ENCODE assay signal across 8 mouse cellular contexts in genomic region chr2:59401841-59402461, GRCm38 (mm10).
DNase-seq lines count a peak whose midpoint lies in the region; ATAC-seq and TF ChIP-seq lines count a peak whose summit lies in the region.

No protein-coding gene starts in this region.

- no peaks in the 10 kb centered on the region for H3K9me3 ChIP-seq in liver, embryonic 16.5 days (replicated peaks; ENCODE audit: control insufficient read depth, low read length)
- H3K9me3 ChIP-seq in liver, embryonic 11.5 days (ENCODE audit: control insufficient read depth, low read length), result no peaks in the 10 kb centered on the region
- no peaks in the 10 kb centered on the region for H3K9me3 ChIP-seq in heart, embryonic 14.5 days (ENCODE audit: control insufficient read depth, low read length)

- DNase-seq in liver, embryonic 11.5 days (ENCODE audit: low spot score), result no peak
- peak; percentile 48 to 83 for DNase-seq in kidney, postnatal 25 days
- DNase-seq in right cerebral cortex, adult 18-20 months, result no peak
- DNase-seq in spleen, postnatal 10 days (ENCODE audit: low spot score in 2 of 2), result no peak
- DNase-seq in testis, postnatal 10 days (ENCODE audit: low spot score), result no peak

- no peak overlapping the region for H3K4me2 ChIP-seq in liver, embryonic 16.5 days (ENCODE audit: low read depth, low read length)
- H3K4me2 ChIP-seq in liver, embryonic 11.5 days, result no peak overlapping the region
- no peak overlapping the region for H3K4me2 ChIP-seq in heart, embryonic 14.5 days (ENCODE audit: low read length)

- WGBS in liver, embryonic 16.5 days (ENCODE audit: insufficient replicate concordance), result 50% methylated on average over 8 of the region's 8 CpGs
- 55% methylated on average over 8 of the region's 8 CpGs for WGBS in liver, embryonic 11.5 days
- WGBS in heart, embryonic 14.5 days, result 51% methylated on average over 8 of the region's 8 CpGs
- 79% methylated on average over 8 of the region's 8 CpGs for WGBS in olfactory bulb, adult 2 months

- H3K9ac ChIP-seq in liver, embryonic 16.5 days (ENCODE audit: low read depth, low read length), result no peak overlapping the region
- H3K9ac ChIP-seq in liver, embryonic 11.5 days (ENCODE audit: low read depth, low read length), result no peak overlapping the region
- no peak overlapping the region for H3K9ac ChIP-seq in heart, embryonic 14.5 days (ENCODE audit: low read length)

- no peaks in the 10 kb centered on the region for H3K36me3 ChIP-seq in liver, embryonic 16.5 days (ENCODE audit: control insufficient read depth, insufficient read depth)
- H3K36me3 ChIP-seq in liver, embryonic 11.5 days (ENCODE audit: control insufficient read depth, insufficient read depth, low read length), result no peaks in the 10 kb centered on the region
- H3K36me3 ChIP-seq in heart, embryonic 14.5 days (ENCODE audit: control insufficient read depth, insufficient read depth, low read length), result no peaks in the 10 kb centered on the region

- TF ChIP-seq POLR2A in olfactory bulb, adult 2 months (IDR thresholded peaks at IDR 0.05; ENCODE audit: insufficient read depth, low read depth, low read length), result no peak

- no peaks in the 10 kb centered on the region for H3K27me3 ChIP-seq in liver, embryonic 16.5 days (ENCODE audit: control insufficient read depth, insufficient read depth, low read depth, low read length)
- no peaks in the 10 kb centered on the region for H3K27me3 ChIP-seq in liver, embryonic 11.5 days (replicated peaks; ENCODE audit: control insufficient read depth, insufficient read depth, low read length)
- H3K27me3 ChIP-seq in heart, embryonic 14.5 days (ENCODE audit: control insufficient read depth, insufficient read depth, low read length), result no peaks in the 10 kb centered on the region

- ATAC-seq in liver, embryonic 16.5 days (ENCODE audit: low read depth), result peak; percentile 48; the same call in 1 of the 2 replicates
- ATAC-seq in liver, embryonic 11.5 days (replicated peaks; ENCODE audit: low FRiP score), result no peak
- ATAC-seq in heart, embryonic 14.5 days (ENCODE audit: insufficient number of reproducible peaks, insufficient read depth, low FRiP score, low read depth), result peak; percentile 75

- H3K27ac ChIP-seq in liver, embryonic 16.5 days (ENCODE audit: low read length), result no peak overlapping the region
- no peak overlapping the region; the same call in 1 of the 2 replicates for H3K27ac ChIP-seq in liver, embryonic 11.5 days (ENCODE audit: low read depth, low read length)
- peak overlapping the region; percentile 40 to 68 for H3K27ac ChIP-seq in heart, embryonic 14.5 days (replicated peaks in 1 of 2; ENCODE audit: control insufficient read depth in 1 of 2, insufficient read depth in 1 of 2, low read depth in 2 of 2, low read length in 2 of 2)
- H3K27ac ChIP-seq in olfactory bulb, adult 2 months (ENCODE audit: insufficient read depth, low read depth, low read length), result 0 out of 2 replicates have a peak overlapping the region, but pooled peaks have one; percentile 8

- no peak overlapping the region for H3K4me3 ChIP-seq in liver, embryonic 16.5 days (ENCODE audit: low read depth, low read length)
- no peak overlapping the region for H3K4me3 ChIP-seq in liver, embryonic 11.5 days (ENCODE audit: low read depth, low read length)
- no peak overlapping the region for H3K4me3 ChIP-seq in heart, embryonic 14.5 days (ENCODE audit: control insufficient read depth in 1 of 2, insufficient read depth in 1 of 2, low read depth in 1 of 2, low read length in 2 of 2)
- no peak overlapping the region for H3K4me3 ChIP-seq in olfactory bulb, adult 2 months (ENCODE audit: insufficient read depth, low read depth, low read length)

- no peaks in the 10 kb centered on the region for H3K4me1 ChIP-seq in liver, embryonic 16.5 days (ENCODE audit: control insufficient read depth, low read depth, low read length)
- H3K4me1 ChIP-seq in liver, embryonic 11.5 days (replicated peaks; ENCODE audit: control insufficient read depth, insufficient read depth, low read length), result no peaks in the 10 kb centered on the region
- peaks cover 7 to 13% of the 10 kb centered on the region in 2 experiments for H3K4me1 ChIP-seq in heart, embryonic 14.5 days (ENCODE audit: control insufficient read depth in 2 of 2, insufficient read depth in 2 of 2, low read length in 2 of 2)
- peaks cover 10% of the 10 kb centered on the region for H3K4me1 ChIP-seq in olfactory bulb, adult 2 months (ENCODE audit: control insufficient read depth, insufficient read depth, low read length)

- TF ChIP-seq CTCF in olfactory bulb, adult 2 months (IDR thresholded peaks at IDR 0.05; ENCODE audit: insufficient read depth, low read depth, low read length), result no peak

Comparison
In these comparisons a context has a peak if more than half of its experiments do, and no peak if none do; other contexts are left out.
1. H3K27ac ChIP-seq: peak in heart, embryonic 14.5 days (2 of 2) and olfactory bulb, adult 2 months (single experiment); none in liver, embryonic 16.5 days (single experiment) and liver, embryonic 11.5 days (single experiment).
2. DNase-seq: peak in kidney, postnatal 25 days (2 of 2); none in liver, embryonic 11.5 days (single experiment), right cerebral cortex, adult 18-20 months (single experiment), spleen, postnatal 10 days (0 of 2) and testis, postnatal 10 days (single experiment).